Mouse (Mus musculus): ENCODE results near the gene Scaf8. TPM values are rescaled to one million over a fixed set of nuclear protein-coding genes. Genes with fewer than 3 reads are reported as not detected.
"Not testable (repeated sequence)": the region's sequence is repeated elsewhere in the genome, so short reads cannot be mapped to it uniquely, and the experiment has no call there.

Gene Scaf8
- polyA plus RNA-seq, 1 experiment = not detected

GRCm38 (mm10) chr17:3140100-3140499 is 25.3 kb downstream of the Scaf8 start:
- WGBS = 60% methylated on average over 1 of the region's 1 CpGs

GRCm38 (mm10) chr17:3148853-3149252 is 34.1 kb downstream of the Scaf8 start:
- H3K4me1 ChIP-seq (ENCODE audit: control insufficient read depth, insufficient read depth, low read length) = 0 out of 2 replicates have a peak, but pooled peaks cover 4% of the 10 kb centered on the region
- H3K27ac ChIP-seq (ENCODE audit: insufficient read depth, low read depth, low read length) = no peak overlapping the region
- no peak overlapping the region for H3K4me3 ChIP-seq (ENCODE audit: insufficient read depth, low read depth, low read length)
- 90% methylated on average over 1 of the region's 1 CpGs for WGBS
- no peak for TF ChIP-seq CTCF (IDR thresholded peaks at IDR 0.05; ENCODE audit: insufficient read depth, low read depth, low read length)
- TF ChIP-seq POLR2A (IDR thresholded peaks at IDR 0.05; ENCODE audit: insufficient read depth, low read depth, low read length) = no peak

More at GRCm38 (mm10) chr17:3140100-3140499, 25.3 kb downstream of the Scaf8 start:
- Histone ChIP-seq H3K27ac (ENCODE audit: insufficient read depth, low read depth, low read length) (no peak overlapping the region), H3K4me3 (ENCODE audit: insufficient read depth, low read depth, low read length) (no peak overlapping the region), H3K4me1 (ENCODE audit: control insufficient read depth, insufficient read depth, low read length) (peaks cover 6% of the 10 kb centered on the region; the same call in 1 of the 2 replicates)
- TF ChIP-seq CTCF (IDR thresholded peaks at IDR 0.05; ENCODE audit: insufficient read depth, low read depth, low read length) = no peak
- TF ChIP-seq POLR2A (IDR thresholded peaks at IDR 0.05; ENCODE audit: insufficient read depth, low read depth, low read length) = no peak

GRCm38 (mm10) chr17:3149541-3149940 is 34.8 kb downstream of the Scaf8 start:
- no peak overlapping the region for H3K4me3 ChIP-seq (ENCODE audit: insufficient read depth, low read depth, low read length)
- H3K4me1 ChIP-seq (ENCODE audit: control insufficient read depth, insufficient read depth, low read length) = 0 out of 2 replicates have a peak, but pooled peaks cover 3% of the 10 kb centered on the region
- TF ChIP-seq CTCF (IDR thresholded peaks at IDR 0.05; ENCODE audit: insufficient read depth, low read depth, low read length) = no peak
- no peak for TF ChIP-seq POLR2A (IDR thresholded peaks at IDR 0.05; ENCODE audit: insufficient read depth, low read depth, low read length)
- 69% methylated on average over 1 of the region's 1 CpGs for WGBS
- no peak overlapping the region for H3K27ac ChIP-seq (ENCODE audit: insufficient read depth, low read depth, low read length)

GRCm38 (mm10) chr17:3150701-3151100 is 35.9 kb downstream of the Scaf8 start:
- not testable (repeated sequence) for H3K4me1 ChIP-seq (ENCODE audit: control insufficient read depth, insufficient read depth, low read length); H3K27ac ChIP-seq (ENCODE audit: insufficient read depth, low read depth, low read length); H3K4me3 ChIP-seq (ENCODE audit: insufficient read depth, low read depth, low read length)
- WGBS = 94% methylated on average over 1 of the region's 1 CpGs

- Histone ChIP-seq H3K4me3 (ENCODE audit: insufficient read depth, low read depth, low read length) (no peak overlapping the region), H3K27ac (ENCODE audit: insufficient read depth, low read depth, low read length) (no peak overlapping the region), H3K4me1 (ENCODE audit: control insufficient read depth, insufficient read depth, low read length) (0 out of 2 replicates have a peak, but pooled peaks cover 2% of the 10 kb centered on the region)
- TF ChIP-seq POLR2A (IDR thresholded peaks at IDR 0.05; ENCODE audit: insufficient read depth, low read depth, low read length) = no peak
- no peak for TF ChIP-seq CTCF (IDR thresholded peaks at IDR 0.05; ENCODE audit: insufficient read depth, low read depth, low read length)
These were observed 36.4 kb downstream of the Scaf8 start for GRCm38 (mm10) chr17:3151181-3151580.

GRCm38 (mm10) chr17:3156176-3156575 is 41.4 kb downstream of the Scaf8 start:
- not testable (repeated sequence) for H3K4me1 ChIP-seq (ENCODE audit: control insufficient read depth, insufficient read depth, low read length); H3K4me3 ChIP-seq (ENCODE audit: insufficient read depth, low read depth, low read length); H3K27ac ChIP-seq (ENCODE audit: insufficient read depth, low read depth, low read length)
- 86% methylated on average over 9 of the region's 9 CpGs for WGBS

GRCm38 (mm10) chr17:3157016-3157415 is 42.2 kb downstream of the Scaf8 start:
- H3K4me3 ChIP-seq (ENCODE audit: insufficient read depth, low read depth, low read length) = no peak overlapping the region
- no peak overlapping the region for H3K27ac ChIP-seq (ENCODE audit: insufficient read depth, low read depth, low read length)
- no peaks in the 10 kb centered on the region; the same call in 1 of the 2 replicates for H3K4me1 ChIP-seq (ENCODE audit: control insufficient read depth, insufficient read depth, low read length)
- TF ChIP-seq POLR2A (IDR thresholded peaks at IDR 0.05; ENCODE audit: insufficient read depth, low read depth, low read length) = no peak
- no peak for TF ChIP-seq CTCF (IDR thresholded peaks at IDR 0.05; ENCODE audit: insufficient read depth, low read depth, low read length)

- WGBS = 83% methylated on average over 4 of the region's 4 CpGs
- Histone ChIP-seq H3K27ac (ENCODE audit: insufficient read depth, low read depth, low read length) (no peak overlapping the region), H3K4me3 (ENCODE audit: insufficient read depth, low read depth, low read length) (no peak overlapping the region), H3K4me1 (ENCODE audit: control insufficient read depth, insufficient read depth, low read length) (no peaks in the 10 kb centered on the region)
- TF ChIP-seq POLR2A (IDR thresholded peaks at IDR 0.05; ENCODE audit: insufficient read depth, low read depth, low read length) = no peak
- no peak for TF ChIP-seq CTCF (IDR thresholded peaks at IDR 0.05; ENCODE audit: insufficient read depth, low read depth, low read length)
These were observed 48.1 kb downstream of the Scaf8 start for GRCm38 (mm10) chr17:3162905-3163304.

- H3K4me1 ChIP-seq (ENCODE audit: control insufficient read depth, insufficient read depth, low read length); H3K4me3 ChIP-seq (ENCODE audit: insufficient read depth, low read depth, low read length); H3K27ac ChIP-seq (ENCODE audit: insufficient read depth, low read depth, low read length): not testable (repeated sequence)
- 26% methylated on average over 1 of the region's 1 CpGs for WGBS
These were observed 65.7 kb downstream of the Scaf8 start for GRCm38 (mm10) chr17:3180425-3180945.

- not testable (repeated sequence) for H3K27ac ChIP-seq (ENCODE audit: insufficient read depth, low read depth, low read length); H3K4me1 ChIP-seq (ENCODE audit: control insufficient read depth, insufficient read depth, low read length); H3K4me3 ChIP-seq (ENCODE audit: insufficient read depth, low read depth, low read length)
These were observed 80.7 kb downstream of the Scaf8 start for GRCm38 (mm10) chr17:3195483-3195882.

Measured in olfactory bulb, adult 2 months (tissue).